Mouse (Mus musculus): ENCODE results near the gene Mt3.

- TF ChIP-seq POLR2A (IDR thresholded peaks at IDR 0.05; ENCODE audit: extremely low read depth, insufficient read depth, low read length) (no peak), CTCF (IDR thresholded peaks at IDR 0.05; ENCODE audit: extremely low read depth, insufficient read depth, low read length) (no peak)
Measured at GRCm38 (mm10) chr8:94135556-94135955, 16.9 kb upstream of the Mt3 start.

Data from cortical plate, adult 2 months (tissue).